Mouse (Mus musculus) CH12.LX (cell line): ENCODE results near the gene Trmt10b. TPM values are rescaled to one million over a fixed set of nuclear protein-coding genes. Genes with fewer than 3 reads are reported as not detected.

Source experiments
- DNase-seq: peaks from one replicate; pipeline ENCODE4 v3.0.0-alpha.2; 2013; ENCODE audit errors: extremely low read depth
- H3K27ac ChIP-seq: 2 replicates; pipeline ENCODE4 v1.5.1; 2012; ENCODE audit warnings: low read depth, mild to moderate bottlenecking, control low read depth, moderate library complexity; ENCODE audit not compliant: insufficient read depth
- H3K27me3 ChIP-seq: replicated peaks from 2 replicates; pipeline ENCODE3; 2012; ENCODE audit warnings: inconsistent platforms
- H3K36me3 ChIP-seq, 2 experiments: replicated peaks in 1 of 2; 2 replicates each; pipeline versions ENCODE3 to v1.6.1; 2012; ENCODE audit warnings: inconsistent platforms in 1 of 2, low read length in 1 of 2, mild to moderate bottlenecking in 1 of 2, mixed read lengths in 1 of 2, moderate library complexity in 1 of 2; ENCODE audit not compliant: control insufficient read depth in 1 of 2, insufficient read depth in 1 of 2
- H3K4me1 ChIP-seq, 2 experiments: 2 replicates each; pipeline ENCODE4 v1.6.1; 2012; ENCODE audit warnings: inconsistent platforms in 1 of 2, moderate library complexity in 1 of 2; ENCODE audit not compliant: insufficient read depth in 2 of 2, control insufficient read depth in 1 of 2
- H3K4me2 ChIP-seq: 2 replicates; pipeline ENCODE4 v1.6.1; 2012; ENCODE audit warnings: low read depth, mild to moderate bottlenecking, control low read depth; ENCODE audit not compliant: poor library complexity, insufficient read depth, severe bottlenecking
- H3K4me3 ChIP-seq, 3 experiments: fragments of 150-350 bp in 1 of 3; sonication (generic) in 1 of 3; replicated peaks in 1 of 3; 2 replicates each; pipeline versions ENCODE3 to v1.5.1; 2011 to 2012; ENCODE audit warnings: low read depth in 2 of 3, low read length in 2 of 3, mild to moderate bottlenecking in 2 of 3, moderate library complexity in 2 of 3, control low read depth in 1 of 3, improper control_type of control experiment in 1 of 3, inconsistent platforms in 1 of 3, mixed read lengths in 1 of 3; ENCODE audit not compliant: poor library complexity in 1 of 3
- H3K79me2 ChIP-seq: replicated peaks from 2 replicates; pipeline ENCODE4 v1.6.1; 2012; ENCODE audit warnings: mild to moderate bottlenecking, moderate library complexity; ENCODE audit not compliant: control insufficient read depth, poor library complexity, insufficient read depth, severe bottlenecking; ENCODE audit errors: extremely low read depth
- H3K9ac ChIP-seq: 2 replicates; pipeline ENCODE4 v1.6.1; 2012; ENCODE audit warnings: low read depth, mild to moderate bottlenecking, control low read depth, moderate library complexity; ENCODE audit not compliant: insufficient read depth
- H3K9me3 ChIP-seq: replicated peaks from 2 replicates; pipeline ENCODE3; 2012; ENCODE audit warnings: low read length, inconsistent platforms, mixed read lengths
- CHD1 ChIP-seq: IDR thresholded peaks from 2 replicates; pipeline ENCODE4 v1.6.1; 2012; ENCODE audit warnings: low read depth, low read length, improper control_type of control experiment, inconsistent platforms
- CHD2 ChIP-seq: IDR thresholded peaks from 2 replicates; pipeline ENCODE4 v1.6.1; 2011; ENCODE audit warnings: low read length, improper control_type of control experiment
- CTCF ChIP-seq, 2 experiments: IDR thresholded peaks in 1 of 2; conservative IDR thresholded peaks in 1 of 2; 2 replicates each; pipeline ENCODE4 v1.5.1; 2011 to 2012; ENCODE audit warnings: low read depth in 2 of 2, low read length in 2 of 2, improper control_type of control experiment in 1 of 2, inconsistent platforms in 1 of 2, mild to moderate bottlenecking in 1 of 2, moderate library complexity in 1 of 2
- E2F4 ChIP-seq: IDR thresholded peaks from 2 replicates; pipeline ENCODE4 v1.6.1; 2011; ENCODE audit warnings: low read depth, low read length, improper control_type of control experiment; ENCODE audit not compliant: insufficient replicate concordance
- ELF1 ChIP-seq: IDR thresholded peaks from 2 replicates; pipeline ENCODE4 v1.6.1; 2014; ENCODE audit warnings: low read depth, mild to moderate bottlenecking, inconsistent platforms, low read length, improper control_type of control experiment
- ETS1 ChIP-seq: conservative IDR thresholded peaks from 2 replicates; pipeline ENCODE4 v1.6.1; 2012; ENCODE audit warnings: low read depth, mild to moderate bottlenecking, inconsistent platforms, low read length, improper control_type of control experiment, moderate library complexity
- HCFC1 ChIP-seq: IDR thresholded peaks from 2 replicates; pipeline ENCODE4 v1.6.1; 2012; ENCODE audit warnings: low read depth, mild to moderate bottlenecking, inconsistent platforms, low read length, improper control_type of control experiment
- IRF4 ChIP-seq: IDR thresholded peaks from 2 replicates; pipeline ENCODE4 v1.6.1; 2014; ENCODE audit warnings: low read depth, mild to moderate bottlenecking, inconsistent platforms, low read length, improper control_type of control experiment
- JUN ChIP-seq: IDR thresholded peaks from 2 replicates; pipeline ENCODE4 v1.6.1; 2011; ENCODE audit warnings: low read depth, mild to moderate bottlenecking, low read length, improper control_type of control experiment, moderate library complexity; ENCODE audit not compliant: insufficient read depth
- JUND ChIP-seq: conservative IDR thresholded peaks from 2 replicates; pipeline ENCODE4 v1.6.1; 2011; ENCODE audit warnings: low read depth, low read length, improper control_type of control experiment
- KAT2A ChIP-seq: IDR thresholded peaks from 2 replicates; pipeline ENCODE4 v1.6.1; 2012; ENCODE audit warnings: low read length, improper control_type of control experiment, inconsistent platforms; ENCODE audit not compliant: insufficient replicate concordance
- MAFK ChIP-seq: IDR thresholded peaks from 2 replicates; pipeline ENCODE4 v1.6.1; 2011; ENCODE audit warnings: low read length, improper control_type of control experiment; ENCODE audit not compliant: insufficient replicate concordance
- MAX ChIP-seq: IDR thresholded peaks from 2 replicates; pipeline ENCODE4 v1.6.1; 2011; ENCODE audit warnings: low read length, improper control_type of control experiment
- MAZ ChIP-seq: IDR thresholded peaks from 2 replicates; pipeline ENCODE4 v1.6.1; 2012; ENCODE audit warnings: low read depth, mild to moderate bottlenecking, inconsistent platforms, low read length, improper control_type of control experiment, moderate library complexity
- MXI1 ChIP-seq: IDR thresholded peaks from 2 replicates; pipeline ENCODE4 v1.6.1; 2011; ENCODE audit warnings: mild to moderate bottlenecking, low read depth, low read length, improper control_type of control experiment
- MYC ChIP-seq: IDR thresholded peaks from 2 replicates; pipeline ENCODE4 v1.6.1; 2011; ENCODE audit warnings: low read depth, mild to moderate bottlenecking, improper control_type of control experiment, low read length
- NELFE ChIP-seq: IDR thresholded peaks from 2 replicates; pipeline ENCODE4 v1.6.1; 2011; ENCODE audit warnings: low read depth, low read length, improper control_type of control experiment
- NRF1 ChIP-seq: IDR thresholded peaks from 2 replicates; pipeline ENCODE4 v1.6.1; 2014; ENCODE audit warnings: low read depth, mild to moderate bottlenecking, inconsistent platforms, low read length, improper control_type of control experiment, moderate library complexity
- PAX5 ChIP-seq: IDR thresholded peaks from 2 replicates; pipeline ENCODE4 v1.6.1; 2012; ENCODE audit warnings: low read length, inconsistent platforms, mixed read lengths
- POLR2A ChIP-seq: IDR thresholded peaks from 2 replicates; pipeline ENCODE4 v1.6.1; 2011; ENCODE audit warnings: low read depth, mild to moderate bottlenecking, improper control_type of control experiment, low read length
- POLR2AphosphoS2 ChIP-seq: IDR thresholded peaks from 2 replicates; pipeline ENCODE4 v1.6.1; 2011; ENCODE audit warnings: low read depth, low read length, improper control_type of control experiment
- RAD21 ChIP-seq: IDR thresholded peaks from 2 replicates; pipeline ENCODE4 v1.6.1; 2011; ENCODE audit warnings: low read depth, mild to moderate bottlenecking, low read length, improper control_type of control experiment, moderate library complexity
- SIN3A ChIP-seq: IDR thresholded peaks from 2 replicates; pipeline ENCODE4 v1.6.1; 2012; ENCODE audit warnings: low read length, improper control_type of control experiment, inconsistent platforms
- SMC3 ChIP-seq: IDR thresholded peaks from 2 replicates; pipeline ENCODE4 v1.6.1; 2011; ENCODE audit warnings: low read depth, low read length, improper control_type of control experiment
- TBP ChIP-seq: conservative IDR thresholded peaks from 2 replicates; pipeline ENCODE4 v1.6.1; 2011; ENCODE audit warnings: low read depth, low read length, improper control_type of control experiment
- TCF12 ChIP-seq: IDR thresholded peaks from 2 replicates; pipeline ENCODE4 v1.6.1; 2014; ENCODE audit warnings: low read depth, mild to moderate bottlenecking, inconsistent platforms, low read length, improper control_type of control experiment
- UBTF ChIP-seq: IDR thresholded peaks from 2 replicates; pipeline ENCODE4 v1.6.1; 2012; ENCODE audit warnings: low read depth, mild to moderate bottlenecking, inconsistent platforms, low read length, improper control_type of control experiment, moderate library complexity
- USF1 ChIP-seq: IDR thresholded peaks from 2 replicates; pipeline ENCODE4 v1.6.1; 2014; ENCODE audit warnings: low read depth, mild to moderate bottlenecking, inconsistent platforms, low read length, improper control_type of control experiment
- USF2 ChIP-seq: conservative IDR thresholded peaks from 2 replicates; pipeline ENCODE4 v1.6.1; 2011; ENCODE audit warnings: low read depth, low read length, improper control_type of control experiment
- ZC3H11A ChIP-seq: IDR thresholded peaks from 2 replicates; pipeline ENCODE4 v1.6.1; 2012; ENCODE audit warnings: low read depth, mild to moderate bottlenecking, inconsistent platforms, low read length, improper control_type of control experiment
- ZKSCAN1 ChIP-seq: IDR thresholded peaks from 2 replicates; pipeline ENCODE4 v1.6.1; 2012; ENCODE audit warnings: low read depth, inconsistent platforms, low read length, improper control_type of control experiment, borderline replicate concordance
- ZNF384 ChIP-seq: IDR thresholded peaks from 2 replicates; pipeline ENCODE4 v1.6.1; 2012; ENCODE audit warnings: low read depth, low read length, improper control_type of control experiment, inconsistent platforms
- dilution Hi-C: fragments of 300-500 bp; cut with MboI; formaldehyde crosslinking; loops from 2 replicates; pipeline ENCODE4 v1.14.3; 2020; ENCODE audit warnings: low sequenced_read_pairs; ENCODE audit not compliant: extremely low pct_unique_long_range_greater_than_20kb, extremely low pct_ligation_motif_present
- in situ Hi-C: fragments of 300-500 bp; cut with MboI; formaldehyde crosslinking; loops from 3 replicates; pipeline ENCODE4 v1.14.3; 2019; ENCODE audit warnings: low sequenced_read_pairs, low pct_ligation_motif_present, low pct_unique_long_range_greater_than_20kb, mixed read lengths
- polyA plus RNA-seq: library from polyadenylated mRNA; unstranded; fragments of >175 nt; gene quantifications from 2 replicates; pipeline ENCODE4 v1.2.1, GENCODE M21; 2012; ENCODE audit warnings: low read depth; ENCODE audit not compliant: insufficient read length
- total RNA-seq, 2 experiments: library from RNA; depleted of rRNA; stranded (reverse); fragments of 300-350 nt in 1 of 2; fragments of >200 nt in 1 of 2; gene quantifications; 2 replicates each; pipeline ENCODE4 v1.2.3; 2012 to 2014

The Trmt10b gene
- total and polyA plus RNA-seq, 3 experiments: 7.6 to 13.4 (median 9.5) TPM

DNA sequence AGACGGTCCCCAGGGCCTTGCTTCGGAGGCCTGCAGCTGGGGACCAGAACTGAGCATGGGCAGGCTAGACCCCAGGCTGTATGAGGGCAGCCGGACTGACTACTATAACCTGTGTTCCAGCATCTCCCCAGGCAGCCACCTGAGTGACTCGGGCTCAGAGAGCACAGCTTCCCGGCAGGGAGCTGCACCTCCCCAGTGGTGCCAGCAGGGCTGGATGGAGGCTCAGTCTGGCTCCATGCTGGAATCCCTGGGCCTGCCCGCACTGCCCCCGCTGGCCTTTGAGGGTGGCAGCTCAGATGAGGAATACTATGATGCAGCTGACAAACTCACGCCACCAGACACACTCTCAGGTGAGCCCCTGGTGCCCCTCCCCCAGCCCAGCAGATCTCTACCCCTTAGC is 17.6 kb upstream of the Trmt10b start:
- in situ Hi-C loops: loop anchor here (5.0 to 25.0 kb wide), 2 partner anchors 172 to 508 kb away; partner anchors contain the start of genes Aldh1b1 and Tomm5
- Histone ChIP-seq H3K4me3 (no peak overlapping the region), H3K4me1 (peaks cover 2 to 13% of the 10 kb centered on the region in 2 experiments; a peak in 2 of 4 replicates), H3K79me2 (no peaks in the 10 kb centered on the region), H3K36me3 (no peaks in the 10 kb centered on the region), H3K9ac (no peak overlapping the region), H3K4me2 (no peak overlapping the region), H3K27me3 (peaks cover 4% of the 10 kb centered on the region), H3K27ac (no peak overlapping the region), H3K9me3 (no peaks in the 10 kb centered on the region)
- dilution Hi-C loops: no loop called here
- peak in 1 of 2 experiments; percentile 31; a peak in 1 of 4 replicates for TF ChIP-seq CTCF (conservative IDR thresholded peaks at IDR 0.05 in 1 of 2, IDR thresholded peaks at IDR 0.05 in 1 of 2; ENCODE audit: low read depth in 2 of 2, low read length in 2 of 2)
- TF ChIP-seq CHD2: no peak
- no peak for TF ChIP-seq ZC3H11A
- peak; percentile 10 for DNase-seq

GRCm38 (mm10) chr4:45279981-45280548 is 16.9 kb upstream of the Trmt10b start:
- dilution Hi-C loops: no loop called here
- DNase-seq: peak; percentile 77
- H3K27ac ChIP-seq: no peak overlapping the region
- peaks cover 2 to 9% of the 10 kb centered on the region in 2 experiments; a peak in 2 of 4 replicates for H3K4me1 ChIP-seq
- H3K27me3 ChIP-seq: peaks cover 5% of the 10 kb centered on the region
- H3K79me2 ChIP-seq: no peaks in the 10 kb centered on the region
- no peak overlapping the region for H3K9ac ChIP-seq
- no peaks in the 10 kb centered on the region for H3K36me3 ChIP-seq
- no peak overlapping the region for H3K4me2 ChIP-seq
- no peak overlapping the region for H3K4me3 ChIP-seq
- no peaks in the 10 kb centered on the region for H3K9me3 ChIP-seq
- in situ Hi-C loops: loop anchor here (5.0 to 25.0 kb wide), 2 partner anchors 173 to 507 kb away; partner anchors contain the start of genes Aldh1b1 and Tomm5
- TF ChIP-seq MYC (no peak), PAX5 (no peak), TBP (no peak), JUN (no peak), ZNF384 (no peak), USF2 (no peak), JUND (peak; percentile 26; the same call in 1 of the 2 replicates), MAZ (no peak), USF1 (no peak), UBTF (no peak), HCFC1 (no peak; the same call in 1 of the 2 replicates), SIN3A (peak; percentile 63; the same call in 1 of the 2 replicates), RAD21 (peak; percentile 94), E2F4 (no peak), POLR2AphosphoS2 (no peak), TCF12 (0 out of 2 replicates have a peak, but pooled peaks have one; percentile 26), NELFE (peak; percentile 45; the same call in 1 of the 2 replicates), CTCF (conservative IDR thresholded peaks at IDR 0.05 in 1 of 2, IDR thresholded peaks at IDR 0.05 in 1 of 2; ENCODE audit: low read depth in 2 of 2, low read length in 2 of 2) (peak; percentile 62 to 98), NRF1 (0 out of 2 replicates have a peak, but pooled peaks have one; percentile 28), MAX (no peak), ETS1 (no peak), CHD1 (no peak), MAFK (no peak; the same call in 1 of the 2 replicates), POLR2A (no peak), ELF1 (peak; percentile 39; the same call in 1 of the 2 replicates), CHD2 (no peak), SMC3 (peak; percentile 97), IRF4 (peak; percentile 65; the same call in 1 of the 2 replicates), KAT2A (no peak), MXI1 (no peak), ZKSCAN1 (no peak)
